Mouse (Mus musculus) erythroblast, adult 5-6 weeks (primary cell): Measurements from ENCODE around the gene Efhb. TPM values are rescaled to one million over a fixed set of nuclear protein-coding genes. Genes with fewer than 3 reads are reported as not detected.

Experiments used
- ATAC-seq: replicated peaks from 2 replicates; pipeline ENCODE4 v1.8.0; 2016; ENCODE audit warnings: moderate number of reproducible peaks, mild to moderate bottlenecking, moderate TSS enrichment, inconsistent platforms; ENCODE audit not compliant: poor library complexity, low FRiP score, severe bottlenecking
- total RNA-seq, 2 experiments: library from RNA; stranded (forward) in 1 of 2; stranded (reverse) in 1 of 2; fragments of 150-400 nt in 1 of 2; fragments of 200-764, 138-1000 nt in 1 of 2; gene quantifications; 2 replicates each; pipeline versions ENCODE4 v1.2.3 to v1.2.4; 2015 to 2017; ENCODE audit warnings: low replicate concordance in 2 of 2

Gene Efhb
- total RNA-seq, 2 experiments from 2014 or later, result not detected

DNA sequence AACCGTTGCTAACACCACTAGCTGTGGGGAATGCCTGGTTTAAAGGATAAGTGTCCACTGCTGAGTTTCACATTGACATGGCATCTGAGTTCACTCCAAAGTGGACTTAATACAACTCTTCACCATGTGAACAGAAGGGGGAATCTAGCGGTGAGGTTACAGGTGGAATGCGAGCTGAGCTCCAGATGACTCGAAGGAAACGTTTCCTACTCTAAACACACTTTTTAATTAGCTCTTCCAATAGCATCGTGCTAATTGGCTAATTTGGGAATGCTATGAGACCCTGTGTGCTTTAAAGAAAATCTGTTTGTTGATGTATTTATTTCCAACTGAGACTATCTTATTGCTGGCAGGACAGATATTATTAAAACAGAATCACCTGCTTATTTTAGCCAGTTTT lies 76.3 kb downstream of the Efhb start:
- ATAC-seq, result no peak

GRCm38 (mm10) chr17:53364111-53364510 lies 99.0 kb downstream of the Efhb start:
- ATAC-seq, result no peak

Other genes starting within 250 kb of the Efhb start
- 39.2 and 53.1 TPM in 2 replicates for gene Rab5a, start 15.9 kb upstream of the Efhb start, total RNA-seq (2015; ENCODE audit: low replicate concordance)
- gene Rab5a, start 15.9 kb upstream of the Efhb start, total RNA-seq (2017; ENCODE audit: low replicate concordance), result 60.8 and 79.1 TPM in 2 replicates
- gene Pp2d1, start 76.1 kb upstream of the Efhb start, total RNA-seq (2015; ENCODE audit: low replicate concordance), result not detected in 2 replicates
- gene Pp2d1, start 76.1 kb upstream of the Efhb start, total RNA-seq (2017; ENCODE audit: low replicate concordance), result 0.28 TPM in 1 of 2 replicates, not detected in the other
- gene Kat2b, start 103.5 kb upstream of the Efhb start, total RNA-seq (2015; ENCODE audit: low replicate concordance), result 19.0 and 27.9 TPM in 2 replicates
- gene Kat2b, start 103.5 kb upstream of the Efhb start, total RNA-seq (2017; ENCODE audit: low replicate concordance), result 30.8 and 42.5 TPM in 2 replicates
- gene Sgo1, start 226.0 kb upstream of the Efhb start, total RNA-seq (2015; ENCODE audit: low replicate concordance), result 12.7 and 15.7 TPM in 2 replicates
- 15.6 and 26.8 TPM in 2 replicates for gene Sgo1, start 226.0 kb upstream of the Efhb start, total RNA-seq (2017; ENCODE audit: low replicate concordance)